Mouse (Mus musculus): Measurements from ENCODE around the gene Zfp715.

DNA sequence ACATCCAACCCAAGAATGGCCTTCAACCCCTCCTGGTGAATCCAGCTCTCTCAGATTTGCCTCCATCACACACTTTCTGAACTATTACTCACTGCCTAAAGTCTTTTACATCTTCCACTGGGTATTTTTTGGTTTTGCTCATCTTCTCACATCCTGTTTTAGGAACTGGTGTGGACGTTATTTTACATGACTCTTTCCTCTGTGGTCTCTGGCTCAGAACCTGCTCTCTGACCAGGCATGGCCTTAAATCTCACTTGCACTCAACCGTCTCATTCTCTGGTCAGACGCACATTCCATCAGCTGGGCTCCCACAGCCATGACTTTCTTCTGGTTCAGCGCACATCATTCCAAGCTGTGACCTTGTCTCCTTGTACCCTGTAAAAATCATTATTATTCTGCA, 27.7 kb upstream of the Zfp715 start:
- TF ChIP-seq CTCF (IDR thresholded peaks at IDR 0.05) (no peak), EP300 (IDR thresholded peaks at IDR 0.05) (no peak)
